24 mouse cellular contexts compared by ENCODE assay signal in the genomic region with DNA sequence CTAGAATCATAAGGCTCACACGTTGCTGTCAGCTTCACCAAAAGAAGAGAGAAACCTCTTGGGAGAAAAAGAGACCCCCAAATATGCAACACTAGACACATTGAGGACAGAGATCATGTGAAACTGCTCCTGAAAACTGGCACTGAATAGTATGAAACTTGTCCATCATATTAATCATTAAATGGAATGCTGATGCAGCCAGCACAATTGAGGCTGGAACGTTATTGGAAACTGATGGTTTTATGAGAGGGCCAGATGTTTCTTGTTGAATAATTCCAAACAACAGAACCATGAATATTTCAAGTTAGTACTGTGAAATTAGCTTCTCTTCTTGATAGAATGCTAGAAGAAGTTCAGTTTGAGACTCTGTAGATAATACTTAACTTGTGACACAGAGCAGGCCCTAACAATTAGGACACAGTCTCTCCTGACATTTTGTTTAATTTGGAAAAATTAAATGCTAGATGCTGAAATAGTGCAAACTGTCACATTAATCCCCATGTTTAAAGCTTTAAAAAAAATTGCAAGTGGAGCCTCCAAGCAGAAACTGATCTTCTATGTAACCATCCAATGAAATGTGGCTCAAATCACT.
A peak's percentile ranks its signal among the peaks of the same experiment; 100 is the strongest.
DNase-seq lines count a peak whose midpoint lies in the region; ATAC-seq and TF ChIP-seq lines count a peak whose summit lies in the region.
"Had no signal": no experiment of that assay in that cellular context is flagged by ENCODE, and none has a peak within 500 bp of the region (broad histone marks: within the 10 kb centered on the region; RNA-seq: fewer than 3 reads in every experiment).

No protein-coding gene starts in this region.

- 38% methylated on average over 2 of the region's 2 CpGs for WGBS in embryonic facial prominence, embryonic 11.5 days
- 48% methylated on average over 2 of the region's 2 CpGs for WGBS in embryonic facial prominence, embryonic 10.5 days
- WGBS in stomach, embryonic 14.5 days, result 24% methylated on average over 2 of the region's 2 CpGs
- 38% methylated on average over 2 of the region's 2 CpGs for WGBS in stomach, postnatal 0 days
- WGBS in limb, embryonic 14.5 days, result 25% methylated on average over 2 of the region's 2 CpGs
- WGBS in heart, embryonic 11.5 days (ENCODE audit: insufficient replicate concordance), result 54% methylated on average over 2 of the region's 2 CpGs

- H3K4me2 ChIP-seq in embryonic facial prominence, embryonic 11.5 days (ENCODE audit: low read depth, low read length), result no peak overlapping the region
- H3K4me2 ChIP-seq in stomach, embryonic 14.5 days (replicated peaks; ENCODE audit: low read depth, low read length), result no peak overlapping the region
- H3K4me2 ChIP-seq in stomach, postnatal 0 days (replicated peaks; ENCODE audit: low read depth), result no peak overlapping the region
- H3K4me2 ChIP-seq in limb, embryonic 14.5 days (replicated peaks; ENCODE audit: low read depth, low read length, severe bottlenecking), result no peak overlapping the region
- no peak overlapping the region for H3K4me2 ChIP-seq in heart, embryonic 11.5 days
- H3K4me2 ChIP-seq: embryonic facial prominence, embryonic 12.5 days; hindbrain, embryonic 12.5 days had no signal

- TF ChIP-seq CTCF in stomach, postnatal 0 days (IDR thresholded peaks at IDR 0.05; ENCODE audit: low read depth), result no peak

- ATAC-seq in embryonic facial prominence, embryonic 11.5 days (replicated peaks; ENCODE audit: insufficient number of reproducible peaks, low FRiP score, low TSS enrichment, low read depth), result 0 out of 2 replicates have a peak, but pooled peaks have one; percentile 39
- ATAC-seq in stomach, embryonic 14.5 days (ENCODE audit: insufficient number of reproducible peaks, insufficient read depth, low FRiP score, low read depth), result peak; percentile 67; the same call in 1 of the 2 replicates
- no peak; the same call in 1 of the 2 replicates for ATAC-seq in stomach, postnatal 0 days (ENCODE audit: low FRiP score, low TSS enrichment)
- ATAC-seq in limb, embryonic 14.5 days (ENCODE audit: low FRiP score, low read depth), result no peak
- no peak for ATAC-seq in heart, embryonic 11.5 days (replicated peaks; ENCODE audit: insufficient number of reproducible peaks, low FRiP score, low TSS enrichment)
- ATAC-seq: activated CD4-positive, CD25-positive, alpha-beta regulatory T cell, adult 4 months; forebrain, embryonic 14.5 days; hindbrain, embryonic 16.5 days; inflammation-experienced regulatory T-cells, adult 6 months; Patski had no signal

- no peak for TF ChIP-seq POLR2A in limb, embryonic 14.5 days (IDR thresholded peaks at IDR 0.05; ENCODE audit: borderline replicate concordance, extremely low read depth, insufficient read depth, insufficient read length)

- DNase-seq in embryonic facial prominence, embryonic 11.5 days (ENCODE audit: low spot score), result peak; percentile 66
- no peak for DNase-seq in embryonic facial prominence, embryonic 10.5 days (ENCODE audit: low spot score)
- DNase-seq in stomach, postnatal 0 days (ENCODE audit: low spot score), result no peak
- DNase-seq in limb, embryonic 14.5 days (ENCODE audit: low spot score), result peak; percentile 31
- no peak for DNase-seq in urinary bladder, postnatal 25 days (ENCODE audit: low spot score)
- DNase-seq: adrenal gland, postnatal 14 days; cerebellum, adult 18-20 months; cerebellum, postnatal 10 days; gastrocnemius, postnatal 36 days; heart, adult 11 months; heart, postnatal 10 days; heart, postnatal 4 days had no signal

- no peak for TF ChIP-seq EP300 in stomach, postnatal 0 days (optimal IDR thresholded peaks at IDR 0.05)

- H3K9ac ChIP-seq in embryonic facial prominence, embryonic 11.5 days (replicated peaks; ENCODE audit: low read length), result no peak overlapping the region
- H3K9ac ChIP-seq in stomach, embryonic 14.5 days (replicated peaks; ENCODE audit: low read depth, low read length), result no peak overlapping the region
- no peak overlapping the region for H3K9ac ChIP-seq in stomach, postnatal 0 days (ENCODE audit: low read length)
- no peak overlapping the region for H3K9ac ChIP-seq in limb, embryonic 14.5 days (ENCODE audit: low read depth, low read length, severe bottlenecking)
- no peak overlapping the region for H3K9ac ChIP-seq in heart, embryonic 11.5 days (ENCODE audit: low read depth, low read length)
- H3K9ac ChIP-seq: embryonic facial prominence, embryonic 12.5 days; hindbrain, embryonic 12.5 days had no signal

- no peaks in the 10 kb centered on the region for H3K4me1 ChIP-seq in embryonic facial prominence, embryonic 11.5 days (ENCODE audit: control insufficient read depth, insufficient read depth, low read length)
- no peaks in the 10 kb centered on the region for H3K4me1 ChIP-seq in embryonic facial prominence, embryonic 10.5 days
- no peaks in the 10 kb centered on the region for H3K4me1 ChIP-seq in stomach, embryonic 14.5 days (ENCODE audit: control insufficient read depth, insufficient read depth, low read length)
- H3K4me1 ChIP-seq in stomach, postnatal 0 days (replicated peaks; ENCODE audit: control insufficient read depth, insufficient read depth), result no peaks in the 10 kb centered on the region
- no peaks in the 10 kb centered on the region for H3K4me1 ChIP-seq in limb, embryonic 14.5 days (ENCODE audit: control insufficient read depth, insufficient read depth, low read length)
- H3K4me1 ChIP-seq in heart, embryonic 11.5 days (ENCODE audit: control insufficient read depth, insufficient read depth, low read length), result no peaks in the 10 kb centered on the region
- H3K4me1 ChIP-seq: embryonic facial prominence, embryonic 12.5 days; forebrain, embryonic 10.5 days; hindbrain, embryonic 12.5 days had no signal

- H3K27ac ChIP-seq in embryonic facial prominence, embryonic 11.5 days (replicated peaks; ENCODE audit: low read depth, low read length), result no peak overlapping the region
- no peak overlapping the region for H3K27ac ChIP-seq in embryonic facial prominence, embryonic 10.5 days (replicated peaks)
- H3K27ac ChIP-seq in stomach, embryonic 14.5 days (ENCODE audit: low read length), result no peak overlapping the region
- H3K27ac ChIP-seq in stomach, postnatal 0 days (replicated peaks), result no peak overlapping the region
- no peak overlapping the region for H3K27ac ChIP-seq in limb, embryonic 14.5 days (replicated peaks; ENCODE audit: low read depth, low read length)
- H3K27ac ChIP-seq in heart, embryonic 11.5 days (ENCODE audit: low read depth, low read length), result no peak overlapping the region
- H3K27ac ChIP-seq: embryonic facial prominence, embryonic 12.5 days; forebrain, embryonic 10.5 days; hindbrain, embryonic 12.5 days had no signal

- H3K9me3 ChIP-seq in embryonic facial prominence, embryonic 11.5 days (replicated peaks; ENCODE audit: control insufficient read depth, low read length), result no peaks in the 10 kb centered on the region
- H3K9me3 ChIP-seq in embryonic facial prominence, embryonic 10.5 days, result no peaks in the 10 kb centered on the region; the same call in 1 of the 2 replicates
- no peaks in the 10 kb centered on the region; the same call in 1 of the 2 replicates for H3K9me3 ChIP-seq in stomach, embryonic 14.5 days (ENCODE audit: control insufficient read depth, low read depth, low read length)
- no peaks in the 10 kb centered on the region for H3K9me3 ChIP-seq in stomach, postnatal 0 days (ENCODE audit: control insufficient read depth, low read length)
- no peaks in the 10 kb centered on the region for H3K9me3 ChIP-seq in limb, embryonic 14.5 days (ENCODE audit: control insufficient read depth, low read length)
- H3K9me3 ChIP-seq in heart, embryonic 11.5 days (replicated peaks; ENCODE audit: control insufficient read depth, low read length), result no peaks in the 10 kb centered on the region
- H3K9me3 ChIP-seq: embryonic facial prominence, embryonic 12.5 days; forebrain, embryonic 10.5 days; hindbrain, embryonic 12.5 days had no signal

- H3K4me3 ChIP-seq in embryonic facial prominence, embryonic 11.5 days (ENCODE audit: low read depth, low read length), result no peak overlapping the region
- no peak overlapping the region for H3K4me3 ChIP-seq in embryonic facial prominence, embryonic 10.5 days
- H3K4me3 ChIP-seq in stomach, embryonic 14.5 days (ENCODE audit: low read depth, low read length), result no peak overlapping the region
- H3K4me3 ChIP-seq in stomach, postnatal 0 days (ENCODE audit: low read depth, low read length), result no peak overlapping the region
- no peak overlapping the region for H3K4me3 ChIP-seq in limb, embryonic 14.5 days (replicated peaks; ENCODE audit: low read length)
- no peak overlapping the region for H3K4me3 ChIP-seq in heart, embryonic 11.5 days (ENCODE audit: low read depth, low read length)
- H3K4me3 ChIP-seq: embryonic facial prominence, embryonic 12.5 days; erythroblast, embryonic 14.5 days; forebrain, embryonic 10.5 days; hindbrain, embryonic 12.5 days had no signal

- H3K27me3 ChIP-seq in embryonic facial prominence, embryonic 11.5 days (ENCODE audit: control insufficient read depth, insufficient read depth, low read length), result no peaks in the 10 kb centered on the region
- no peaks in the 10 kb centered on the region for H3K27me3 ChIP-seq in embryonic facial prominence, embryonic 10.5 days (replicated peaks; ENCODE audit: low read depth, poor library complexity, severe bottlenecking)
- H3K27me3 ChIP-seq in stomach, embryonic 14.5 days (ENCODE audit: control insufficient read depth, insufficient read depth, low read length), result no peaks in the 10 kb centered on the region
- no peaks in the 10 kb centered on the region for H3K27me3 ChIP-seq in stomach, postnatal 0 days (ENCODE audit: control insufficient read depth, insufficient read depth, low read length)
- H3K27me3 ChIP-seq in limb, embryonic 14.5 days (ENCODE audit: control insufficient read depth, insufficient read depth, low read length), result no peaks in the 10 kb centered on the region
- no peaks in the 10 kb centered on the region for H3K27me3 ChIP-seq in heart, embryonic 11.5 days (ENCODE audit: control insufficient read depth, insufficient read depth, low read length)
- H3K27me3 ChIP-seq: CH12.LX; embryonic facial prominence, embryonic 12.5 days; hindbrain, embryonic 12.5 days; Patski had no signal

- H3K36me3 ChIP-seq in embryonic facial prominence, embryonic 11.5 days (replicated peaks; ENCODE audit: control insufficient read depth, insufficient read depth, low read depth, low read length), result no peaks in the 10 kb centered on the region
- H3K36me3 ChIP-seq in embryonic facial prominence, embryonic 10.5 days (replicated peaks), result no peaks in the 10 kb centered on the region
- no peaks in the 10 kb centered on the region for H3K36me3 ChIP-seq in stomach, embryonic 14.5 days (ENCODE audit: control insufficient read depth, insufficient read depth, low read length)
- H3K36me3 ChIP-seq in stomach, postnatal 0 days (ENCODE audit: control insufficient read depth, insufficient read depth, low read length), result no peaks in the 10 kb centered on the region
- H3K36me3 ChIP-seq in limb, embryonic 14.5 days (ENCODE audit: control insufficient read depth, insufficient read depth, low read length), result no peaks in the 10 kb centered on the region
- no peaks in the 10 kb centered on the region for H3K36me3 ChIP-seq in heart, embryonic 11.5 days (ENCODE audit: control insufficient read depth, insufficient read depth, low read length)
- H3K36me3 ChIP-seq: embryonic facial prominence, embryonic 12.5 days; forebrain, embryonic 10.5 days; hindbrain, embryonic 12.5 days had no signal

Comparison
In these comparisons a context has a peak if more than half of its experiments do, and no peak if none do; other contexts are left out.
1. ATAC-seq: peak in embryonic facial prominence, embryonic 11.5 days (single experiment) and stomach, embryonic 14.5 days (single experiment); none in stomach, postnatal 0 days (single experiment), limb, embryonic 14.5 days (single experiment) and heart, embryonic 11.5 days (single experiment).
2. DNase-seq: peak in embryonic facial prominence, embryonic 11.5 days (single experiment) and limb, embryonic 14.5 days (single experiment); none in embryonic facial prominence, embryonic 10.5 days (single experiment), stomach, postnatal 0 days (single experiment) and urinary bladder, postnatal 25 days (single experiment).